Mouse (Mus musculus) left cerebral cortex, adult 6 months (tissue): ENCODE data around the gene Mief2. TPM values are rescaled to one million over a fixed set of nuclear protein-coding genes. Genes with fewer than 3 reads are reported as not detected.

Experiments used
- long read RNA-seq, 2 experiments: library from polyadenylated mRNA; unstranded; transcript quantifications; one replicate each; pipeline ENCODE4 v2.0.0; 2019 to 2020
- polyA plus RNA-seq: library from polyadenylated mRNA; unstranded; fragments of <200 nt; fragmentation: Nextera tagmentation; gene quantifications from 2 replicates; pipeline ENCODE4 v1.2.3, GENCODE M21; 2021

The Mief2 gene
- polyA plus RNA-seq, result 5.0 and 11.5 TPM in 2 replicates
- long read RNA-seq, experiment 1, transcript Mief2-201 (4 exons, 2,522 nt), result major isoform, 64 of 94 reads
- long read RNA-seq, experiment 1, transcript Mief2-203 (3 exons, 716 nt), result minor isoform, 6 of 94 reads
- long read RNA-seq, experiment 1, partial matches to known transcripts, result 8 of 94 reads
- long read RNA-seq, experiment 1, other reads (novel, unspliced or antisense), result 16 of 94 reads
- long read RNA-seq, experiment 2, partial matches to known transcripts, result 1 of 10 reads
- long read RNA-seq, experiment 2, other reads (novel, unspliced or antisense), result 8 of 10 reads

GRCm38 (mm10) chr11:60728260-60728761 is at the start of gene Mief2:
TSS of gene Mief2 (plus strand) at chr11:60728398.

GRCm38 (mm10) chr11:60699524-60700075 is 28.6 kb upstream of the Mief2 start, which contains the start of gene Llgl1:
TSS of gene Llgl1 (plus strand) at chr11:60699723.

GRCm38 (mm10) chr11:60726601-60727391 is 1.4 kb upstream of the Mief2 start, which contains the start of gene Flii:
TSS of gene Flii (minus strand) at chr11:60727263.

GRCm38 (mm10) chr11:60776829-60777740 is 48.9 kb downstream of the Mief2 start, which contains the start of the genes Top3a and Smcr8:
TSS of gene Top3a (minus strand) at chr11:60777365.
TSS of gene Smcr8 (plus strand) at chr11:60777524.

Other genes with a start within 250 kb of the Mief2 start
- gene Alkbh5, start 192.0 kb upstream of the Mief2 start, polyA plus RNA-seq, result 25.8 and 28.9 TPM in 2 replicates
- 14.7 and 16.7 TPM in 2 replicates for gene Llgl1, start 28.7 kb upstream of the Mief2 start, polyA plus RNA-seq
- gene Flii, start 1.1 kb upstream of the Mief2 start, polyA plus RNA-seq, result 28.5 and 33.9 TPM in 2 replicates
- 1.9 TPM in 2 replicates for gene Top3a, start 49.0 kb downstream of the Mief2 start, polyA plus RNA-seq
- 4.9 and 8.2 TPM in 2 replicates for gene Smcr8, start 49.1 kb downstream of the Mief2 start, polyA plus RNA-seq
- gene Shmt1, start 83.3 kb downstream of the Mief2 start, polyA plus RNA-seq, result 1.1 and 1.8 TPM in 2 replicates
- gene Dhrs7b, start 102.2 kb downstream of the Mief2 start, polyA plus RNA-seq, result 32.2 and 40.8 TPM in 2 replicates
- gene Tmem11, start 150.9 kb downstream of the Mief2 start, polyA plus RNA-seq, result 39.2 and 44.9 TPM in 2 replicates
- gene Natd1, start 186.4 kb downstream of the Mief2 start, polyA plus RNA-seq, result 7.3 and 11.1 TPM in 2 replicates
- 11.1 and 11.5 TPM in 2 replicates for gene Map2k3, start 203.6 kb downstream of the Mief2 start, polyA plus RNA-seq